Mouse (Mus musculus): ENCODE measurements around the gene Rassf9.

DNA sequence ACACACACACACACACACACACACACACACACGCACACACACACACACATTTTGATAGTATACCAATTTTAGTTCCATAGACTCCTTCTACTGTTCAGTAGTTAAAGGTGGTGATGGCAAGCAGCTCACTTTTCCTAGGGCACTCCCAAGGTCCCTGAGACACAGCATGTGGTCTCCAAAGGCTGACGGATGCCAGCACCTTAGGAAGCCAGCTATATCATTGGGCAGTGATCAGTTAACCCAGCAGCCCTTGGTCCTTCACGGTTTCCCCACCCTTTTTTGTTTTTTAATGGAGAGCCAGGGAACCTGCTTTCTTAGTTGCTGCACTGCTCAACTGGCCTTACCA, 588 bp upstream of the Rassf9 start:
- TF ChIP-seq FLI1 (IDR thresholded peaks at IDR 0.05; ENCODE audit: low read length) = no peak
- no peak for TF ChIP-seq GATA1 (IDR thresholded peaks at IDR 0.05; ENCODE audit: borderline replicate concordance, low read length)

Data from megakaryocyte, embryonic 14.5 days (primary cell).